Mouse (Mus musculus) MEL (cell line): ENCODE measurements around the gene Otud7b.

Source experiments
- CHD2 ChIP-seq: IDR thresholded peaks from 2 replicates; pipeline ENCODE4 v1.6.1; 2011; ENCODE audit warnings: low read length, improper control_type of control experiment
- CTCF ChIP-seq, 3 experiments: IDR thresholded peaks in 2 of 3; conservative IDR thresholded peaks in 1 of 3; 2 replicates each; pipeline ENCODE4 v1.5.1; 2011 to 2012; ENCODE audit warnings: low read length in 3 of 3, low read depth in 2 of 3, mild to moderate bottlenecking in 2 of 3, improper control_type of control experiment in 1 of 3, inconsistent platforms in 1 of 3, mixed read lengths in 1 of 3, moderate library complexity in 1 of 3; ENCODE audit not compliant: control insufficient read depth in 1 of 3, insufficient read depth in 1 of 3, poor library complexity in 1 of 3, severe bottlenecking in 1 of 3
- E2F4 ChIP-seq: IDR thresholded peaks from 2 replicates; pipeline ENCODE4 v1.6.1; 2011; ENCODE audit warnings: low read depth, low read length, improper control_type of control experiment, borderline replicate concordance
- EP300 ChIP-seq, 2 experiments: IDR thresholded peaks; 2 replicates each; pipeline ENCODE4 v1.6.1; 2011; ENCODE audit warnings: improper control_type of control experiment in 2 of 2, low read length in 2 of 2, low read depth in 1 of 2, mild to moderate bottlenecking in 1 of 2
- KAT2A ChIP-seq: conservative IDR thresholded peaks from 2 replicates; pipeline ENCODE4 v1.6.1; 2012; ENCODE audit warnings: low read depth, low read length, improper control_type of control experiment, inconsistent platforms
- MEF2A ChIP-seq: IDR thresholded peaks from 2 replicates; pipeline ENCODE4 v1.6.1; 2014; ENCODE audit warnings: low read depth, mild to moderate bottlenecking, inconsistent platforms, low read length, improper control_type of control experiment; ENCODE audit not compliant: poor library complexity, insufficient replicate concordance, severe bottlenecking; ENCODE audit errors: extremely low read depth
- MYB ChIP-seq: IDR thresholded peaks from 2 replicates; pipeline ENCODE4 v1.6.1; 2011; ENCODE audit warnings: mild to moderate bottlenecking, low read depth, low read length, improper control_type of control experiment
- POLR2A ChIP-seq, 2 experiments: IDR thresholded peaks; 2 replicates each; pipeline ENCODE4 v1.6.1; 2011 to 2012; ENCODE audit warnings: low read length in 2 of 2, mild to moderate bottlenecking in 2 of 2, control low read depth in 1 of 2, improper control_type of control experiment in 1 of 2, low read depth in 1 of 2, moderate library complexity in 1 of 2; ENCODE audit not compliant: control insufficient read depth in 1 of 2, insufficient read depth in 1 of 2, poor library complexity in 1 of 2
- SMC3 ChIP-seq: IDR thresholded peaks from 2 replicates; pipeline ENCODE4 v1.6.1; 2011; ENCODE audit warnings: low read depth, low read length, improper control_type of control experiment
- USF2 ChIP-seq, 2 experiments: IDR thresholded peaks; 2 replicates each; pipeline ENCODE4 v1.6.1; 2011 to 2012; ENCODE audit warnings: improper control_type of control experiment in 2 of 2, low read length in 2 of 2, borderline replicate concordance in 1 of 2, inconsistent platforms in 1 of 2, low read depth in 1 of 2, mild to moderate bottlenecking in 1 of 2; ENCODE audit not compliant: insufficient read depth in 1 of 2

DNA sequence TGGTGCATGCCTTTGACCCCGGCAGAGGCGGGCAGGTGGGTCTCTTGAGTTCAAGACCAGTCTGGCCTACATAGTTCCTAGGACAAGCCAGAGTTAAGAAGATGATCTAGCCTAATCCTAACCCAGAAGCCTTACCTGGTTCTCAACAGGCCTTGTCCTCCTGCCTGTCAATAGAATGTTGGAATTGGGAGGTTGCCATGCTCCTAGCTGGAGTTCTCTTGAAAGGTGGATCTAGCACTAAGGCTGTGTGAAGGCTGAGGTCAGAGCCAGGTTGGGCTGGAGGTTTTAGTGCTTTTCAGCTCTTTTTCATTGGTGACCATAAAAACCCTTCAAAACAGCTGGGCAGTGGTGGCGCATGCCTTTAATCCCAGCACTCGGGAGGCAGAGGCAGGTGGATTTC, 74.1 kb downstream of the Otud7b start:
- TF ChIP-seq CHD2: no peak
- TF ChIP-seq E2F4: no peak
- TF ChIP-seq POLR2A (IDR thresholded peaks at IDR 0.05; ENCODE audit: control insufficient read depth in 1 of 2, insufficient read depth in 1 of 2, low read depth in 1 of 2, low read length in 2 of 2, poor library complexity in 1 of 2): peak in 1 of 2 experiments; percentile 36; a peak in 2 of 4 replicates
- no peak for TF ChIP-seq KAT2A
- TF ChIP-seq SMC3: no peak
- no peak for TF ChIP-seq CTCF (IDR thresholded peaks at IDR 0.05 in 2 of 3, conservative IDR thresholded peaks at IDR 0.05 in 1 of 3; ENCODE audit: control insufficient read depth in 1 of 3, insufficient read depth in 1 of 3, low read depth in 2 of 3, low read length in 3 of 3, poor library complexity in 1 of 3, severe bottlenecking in 1 of 3)
- TF ChIP-seq EP300 (IDR thresholded peaks at IDR 0.05; ENCODE audit: low read depth in 1 of 2, low read length in 2 of 2): no peak
- no peak for TF ChIP-seq MEF2A
- TF ChIP-seq USF2 (IDR thresholded peaks at IDR 0.05; ENCODE audit: borderline replicate concordance in 1 of 2, insufficient read depth in 1 of 2, low read depth in 1 of 2, low read length in 2 of 2): no peak
- no peak for TF ChIP-seq MYB
